Mouse (Mus musculus): ENCODE results near the gene Jpt1. TPM values are rescaled to one million over a fixed set of nuclear protein-coding genes. Genes with fewer than 3 reads are reported as not detected.

Jpt1 gene
- polyA plus RNA-seq (2014; fragmentation: Illumina TruSeq; extraction: RNeasy Lipid Tissue Mini Kit (QIAGEN cat#74804); ENCODE audit: insufficient read depth, low read depth, low replicate concordance): 84.1 TPM

GRCm38 (mm10) chr11:115514238-115514663 is at the start of gene Jpt1:
Jpt1 (minus strand) TSS chr11:115514387.

GRCm38 (mm10) chr11:115536038-115536681 is 22.0 kb upstream of the Jpt1 start, which contains the start of gene Sumo2:
Sumo2 (minus strand) TSS chr11:115536276.

DNA sequence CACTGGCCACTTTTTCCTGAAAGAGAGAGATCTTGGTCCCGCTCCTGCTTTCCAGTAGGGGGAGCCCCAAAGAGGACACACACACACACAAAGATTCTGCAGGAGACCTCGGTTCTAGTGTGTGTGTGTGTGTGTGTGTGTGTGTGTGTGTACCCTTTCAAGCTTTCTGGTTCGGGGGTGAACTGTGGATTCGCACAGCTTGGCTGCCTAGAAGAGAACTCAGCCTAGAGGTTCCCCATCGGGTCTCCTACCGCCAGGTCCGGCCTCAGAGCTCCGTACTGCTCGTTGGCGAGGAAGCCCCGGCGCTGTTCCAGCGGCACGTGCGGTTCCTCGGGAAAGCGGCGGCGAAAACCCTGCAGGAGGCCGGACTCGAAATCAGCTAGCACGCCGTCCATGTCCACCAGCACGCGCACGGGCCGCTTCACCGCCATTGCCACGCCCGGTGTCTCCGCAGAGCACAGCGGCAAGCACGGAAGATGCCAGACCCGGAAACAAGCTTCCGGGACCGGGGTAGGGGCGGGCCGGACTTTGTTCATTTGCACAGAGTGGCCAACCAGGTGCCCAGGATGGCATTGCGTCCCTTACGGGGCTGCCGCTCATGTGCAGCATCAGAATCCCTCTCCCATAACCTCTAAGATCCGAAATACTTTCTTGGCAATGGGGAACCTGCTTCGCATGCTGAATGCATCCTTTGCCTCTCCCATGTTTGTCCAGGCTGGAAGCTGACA is 22.7 kb downstream of the Jpt1 start, which contains the start of gene Nt5c:
Gene Nt5c, minus strand, starts transcription at position 507 of the 728 bp plus-strand sequence.

DNA sequence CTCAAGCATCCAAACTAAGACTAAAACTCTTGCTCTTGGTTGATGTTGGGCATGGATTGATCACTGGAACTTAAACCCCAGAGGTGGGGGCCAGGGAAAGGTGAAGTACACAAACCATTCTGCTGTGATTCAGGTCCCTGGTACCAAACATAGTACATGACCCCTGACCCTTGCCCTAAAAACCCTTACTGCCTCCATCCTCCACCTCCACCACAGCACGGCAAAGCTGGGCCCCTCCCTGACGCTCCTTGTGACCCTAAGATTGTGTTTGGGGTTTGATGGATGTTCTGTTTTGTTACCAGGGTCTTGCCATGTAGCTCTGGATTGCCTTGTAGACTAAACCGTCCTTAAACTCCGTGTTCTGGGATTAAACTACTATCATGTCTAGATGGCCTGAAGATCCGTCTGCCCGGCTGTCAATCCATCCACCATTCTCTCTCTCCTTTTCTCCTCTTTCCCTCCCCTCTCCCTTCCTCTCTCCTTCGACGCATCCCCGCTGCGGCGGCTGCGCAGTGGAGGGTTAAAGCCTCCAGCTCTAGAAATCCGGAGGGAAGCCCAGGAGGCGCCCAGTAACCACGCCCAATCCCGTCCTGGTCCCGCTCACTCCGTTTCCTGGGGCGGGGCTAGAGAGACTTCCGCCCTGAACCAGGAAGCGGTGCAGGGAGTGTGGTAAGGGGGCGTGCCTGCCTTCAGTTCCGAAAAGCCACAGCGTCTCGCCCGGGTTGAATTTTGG is 39.0 kb downstream of the Jpt1 start, which contains the start of gene Armc7:
Gene Armc7, plus strand, starts transcription at position 643 of the 733 bp plus-strand sequence.

DNA sequence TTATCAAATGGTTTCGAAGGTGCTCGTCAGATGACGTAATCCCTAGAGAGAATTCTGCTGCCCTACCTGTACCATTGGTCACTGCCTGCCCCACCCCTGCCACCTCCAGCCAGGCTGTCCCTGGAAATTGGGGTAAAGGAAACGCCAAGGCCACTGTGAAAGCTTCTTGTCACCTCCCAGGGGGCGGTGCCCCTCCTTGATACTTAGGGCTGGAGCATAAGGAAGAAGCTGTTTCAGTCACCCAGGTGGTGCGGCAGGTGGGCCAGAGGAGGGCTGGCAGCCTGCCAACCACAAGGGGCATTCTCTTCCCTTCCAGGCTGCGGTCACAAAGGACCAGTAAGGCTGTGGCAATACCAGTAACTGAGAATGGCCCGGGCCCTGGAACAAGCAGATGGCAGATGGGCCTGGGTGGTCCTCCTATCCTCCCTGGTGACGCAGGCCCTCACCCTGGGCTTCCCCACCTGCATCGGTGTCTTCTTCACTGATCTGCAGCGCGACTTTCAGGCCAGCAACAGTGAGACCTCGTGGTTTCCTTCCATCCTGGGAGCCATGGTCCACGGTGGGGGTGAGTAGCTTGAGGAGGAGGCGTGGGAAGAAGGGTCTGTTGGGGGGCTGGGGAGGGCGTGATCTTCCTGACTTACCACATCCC is 51.8 kb downstream of the Jpt1 start, which contains the start of gene Slc16a5:
Gene Slc16a5, plus strand, starts transcription at position 232 of the 649 bp plus-strand sequence.

Other genes starting within 250 kb of the Jpt1 start
- 0.39 TPM for gene Grin2c, start 247.1 kb downstream of the Jpt1 start, polyA plus RNA-seq (2014; fragmentation: Illumina TruSeq; extraction: RNeasy Lipid Tissue Mini Kit (QIAGEN cat#74804); ENCODE audit: insufficient read depth, low read depth, low replicate concordance)
- 6.9 TPM for gene Fdxr, start 237.3 kb downstream of the Jpt1 start, polyA plus RNA-seq (2014; fragmentation: Illumina TruSeq; extraction: RNeasy Lipid Tissue Mini Kit (QIAGEN cat#74804); ENCODE audit: insufficient read depth, low read depth, low replicate concordance)
- 0.99 TPM for gene Fads6, start 216.7 kb downstream of the Jpt1 start, polyA plus RNA-seq (2014; fragmentation: Illumina TruSeq; extraction: RNeasy Lipid Tissue Mini Kit (QIAGEN cat#74804); ENCODE audit: insufficient read depth, low read depth, low replicate concordance)
- not detected for gene Otop2, start 207.2 kb downstream of the Jpt1 start, polyA plus RNA-seq (2014; fragmentation: Illumina TruSeq; extraction: RNeasy Lipid Tissue Mini Kit (QIAGEN cat#74804); ENCODE audit: insufficient read depth, low read depth, low replicate concordance)
- gene Ush1g, start 192.3 kb downstream of the Jpt1 start, polyA plus RNA-seq (2014; fragmentation: Illumina TruSeq; extraction: RNeasy Lipid Tissue Mini Kit (QIAGEN cat#74804); ENCODE audit: insufficient read depth, low read depth, low replicate concordance): not detected
- not detected for gene Otop3, start 179.7 kb downstream of the Jpt1 start, polyA plus RNA-seq (2014; fragmentation: Illumina TruSeq; extraction: RNeasy Lipid Tissue Mini Kit (QIAGEN cat#74804); ENCODE audit: insufficient read depth, low read depth, low replicate concordance)
- gene Hid1, start 146.6 kb downstream of the Jpt1 start, polyA plus RNA-seq (2014; fragmentation: Illumina TruSeq; extraction: RNeasy Lipid Tissue Mini Kit (QIAGEN cat#74804); ENCODE audit: insufficient read depth, low read depth, low replicate concordance): 11.8 TPM
- gene Cdr2l, start 132.5 kb downstream of the Jpt1 start, polyA plus RNA-seq (2014; fragmentation: Illumina TruSeq; extraction: RNeasy Lipid Tissue Mini Kit (QIAGEN cat#74804); ENCODE audit: insufficient read depth, low read depth, low replicate concordance): 7.4 TPM
- 89.2 TPM for gene Mrpl58, start 110.6 kb downstream of the Jpt1 start, polyA plus RNA-seq (2014; fragmentation: Illumina TruSeq; extraction: RNeasy Lipid Tissue Mini Kit (QIAGEN cat#74804); ENCODE audit: insufficient read depth, low read depth, low replicate concordance)
- 582 TPM for gene Atp5h, start 94.4 kb downstream of the Jpt1 start, polyA plus RNA-seq (2014; fragmentation: Illumina TruSeq; extraction: RNeasy Lipid Tissue Mini Kit (QIAGEN cat#74804); ENCODE audit: insufficient read depth, low read depth, low replicate concordance)
- 47.3 TPM for gene Kctd2, start 94.3 kb downstream of the Jpt1 start, polyA plus RNA-seq (2014; fragmentation: Illumina TruSeq; extraction: RNeasy Lipid Tissue Mini Kit (QIAGEN cat#74804); ENCODE audit: insufficient read depth, low read depth, low replicate concordance)
- gene Trim80, start 73.8 kb downstream of the Jpt1 start, polyA plus RNA-seq (2014; fragmentation: Illumina TruSeq; extraction: RNeasy Lipid Tissue Mini Kit (QIAGEN cat#74804); ENCODE audit: insufficient read depth, low read depth, low replicate concordance): not detected
- 0.43 TPM for gene Slc16a5, start 51.9 kb downstream of the Jpt1 start, polyA plus RNA-seq (2014; fragmentation: Illumina TruSeq; extraction: RNeasy Lipid Tissue Mini Kit (QIAGEN cat#74804); ENCODE audit: insufficient read depth, low read depth, low replicate concordance)
- 5.3 TPM for gene Armc7, start 38.7 kb downstream of the Jpt1 start, polyA plus RNA-seq (2014; fragmentation: Illumina TruSeq; extraction: RNeasy Lipid Tissue Mini Kit (QIAGEN cat#74804); ENCODE audit: insufficient read depth, low read depth, low replicate concordance)
- gene Nt5c, start 22.5 kb downstream of the Jpt1 start, polyA plus RNA-seq (2014; fragmentation: Illumina TruSeq; extraction: RNeasy Lipid Tissue Mini Kit (QIAGEN cat#74804); ENCODE audit: insufficient read depth, low read depth, low replicate concordance): 76.7 TPM
- gene Sumo2, start 21.9 kb upstream of the Jpt1 start, polyA plus RNA-seq (2014; fragmentation: Illumina TruSeq; extraction: RNeasy Lipid Tissue Mini Kit (QIAGEN cat#74804); ENCODE audit: insufficient read depth, low read depth, low replicate concordance): 241 TPM
- 43.6 TPM for gene Nup85, start 50.0 kb upstream of the Jpt1 start, polyA plus RNA-seq (2014; fragmentation: Illumina TruSeq; extraction: RNeasy Lipid Tissue Mini Kit (QIAGEN cat#74804); ENCODE audit: insufficient read depth, low read depth, low replicate concordance)
- gene Mrps7, start 89.5 kb upstream of the Jpt1 start, polyA plus RNA-seq (2014; fragmentation: Illumina TruSeq; extraction: RNeasy Lipid Tissue Mini Kit (QIAGEN cat#74804); ENCODE audit: insufficient read depth, low read depth, low replicate concordance): 38.3 TPM
- 8.4 TPM for gene Gga3, start 89.7 kb upstream of the Jpt1 start, polyA plus RNA-seq (2014; fragmentation: Illumina TruSeq; extraction: RNeasy Lipid Tissue Mini Kit (QIAGEN cat#74804); ENCODE audit: insufficient read depth, low read depth, low replicate concordance)
- 52.6 TPM for gene Mif4gd, start 98.6 kb upstream of the Jpt1 start, polyA plus RNA-seq (2014; fragmentation: Illumina TruSeq; extraction: RNeasy Lipid Tissue Mini Kit (QIAGEN cat#74804); ENCODE audit: insufficient read depth, low read depth, low replicate concordance)
- 19.5 TPM for gene Slc25a19, start 113.9 kb upstream of the Jpt1 start, polyA plus RNA-seq (2014; fragmentation: Illumina TruSeq; extraction: RNeasy Lipid Tissue Mini Kit (QIAGEN cat#74804); ENCODE audit: insufficient read depth, low read depth, low replicate concordance)
- gene Grb2, start 194.2 kb upstream of the Jpt1 start, polyA plus RNA-seq (2014; fragmentation: Illumina TruSeq; extraction: RNeasy Lipid Tissue Mini Kit (QIAGEN cat#74804); ENCODE audit: insufficient read depth, low read depth, low replicate concordance): 44.3 TPM